Mouse (Mus musculus) lung, postnatal 14 days (tissue): ENCODE results near the gene Gm13030.
"Not testable (repeated sequence)": the region's sequence is repeated elsewhere in the genome, so short reads cannot be mapped to it uniquely, and the experiment has no call there.

Experiments used
- DNase-seq: peaks from one replicate; pipeline ENCODE4 v3.0.0; 2021

Gene Gm13030

DNA sequence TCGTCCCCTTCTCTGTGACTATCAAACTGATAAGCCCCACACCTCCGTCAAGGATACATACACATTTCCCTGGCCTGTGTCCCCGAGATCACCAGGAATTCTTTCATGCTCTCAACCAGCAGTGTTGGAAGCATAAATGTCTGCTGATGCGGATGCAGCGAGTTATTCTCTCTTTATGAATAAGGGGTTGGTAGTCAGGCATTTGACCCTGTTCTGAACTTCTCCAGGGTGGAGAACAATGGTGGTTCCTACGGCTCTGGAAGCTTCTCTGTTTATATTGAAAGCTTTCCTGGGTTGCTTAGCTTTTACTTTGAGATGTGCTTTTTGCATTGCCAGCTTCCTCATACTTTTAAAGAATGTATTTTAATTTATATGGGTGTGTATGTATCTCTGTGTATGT is at the start of gene Gm13030:
Gene Gm13030 (minus strand): TSS at position 101 of the 400 bp plus-strand sequence.
- no peak for DNase-seq

DNA sequence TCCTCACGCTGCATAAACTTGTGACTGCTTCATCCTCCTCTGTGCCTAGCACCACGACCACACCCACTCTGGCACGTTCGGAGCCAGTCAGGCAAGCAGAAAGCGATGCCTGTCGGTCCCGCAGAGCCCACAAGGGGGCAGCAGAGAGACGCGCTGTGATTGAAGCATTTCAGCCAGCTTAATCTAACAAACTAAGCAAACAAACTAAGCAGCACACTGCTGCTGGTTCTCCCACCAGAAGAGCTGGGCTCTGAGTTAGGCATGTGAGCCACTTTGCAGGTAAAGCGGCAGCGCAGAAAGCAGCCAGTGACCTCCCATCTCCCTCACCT is 48.3 kb upstream of the Gm13030 start:
- peak; percentile 98 for DNase-seq

DNA sequence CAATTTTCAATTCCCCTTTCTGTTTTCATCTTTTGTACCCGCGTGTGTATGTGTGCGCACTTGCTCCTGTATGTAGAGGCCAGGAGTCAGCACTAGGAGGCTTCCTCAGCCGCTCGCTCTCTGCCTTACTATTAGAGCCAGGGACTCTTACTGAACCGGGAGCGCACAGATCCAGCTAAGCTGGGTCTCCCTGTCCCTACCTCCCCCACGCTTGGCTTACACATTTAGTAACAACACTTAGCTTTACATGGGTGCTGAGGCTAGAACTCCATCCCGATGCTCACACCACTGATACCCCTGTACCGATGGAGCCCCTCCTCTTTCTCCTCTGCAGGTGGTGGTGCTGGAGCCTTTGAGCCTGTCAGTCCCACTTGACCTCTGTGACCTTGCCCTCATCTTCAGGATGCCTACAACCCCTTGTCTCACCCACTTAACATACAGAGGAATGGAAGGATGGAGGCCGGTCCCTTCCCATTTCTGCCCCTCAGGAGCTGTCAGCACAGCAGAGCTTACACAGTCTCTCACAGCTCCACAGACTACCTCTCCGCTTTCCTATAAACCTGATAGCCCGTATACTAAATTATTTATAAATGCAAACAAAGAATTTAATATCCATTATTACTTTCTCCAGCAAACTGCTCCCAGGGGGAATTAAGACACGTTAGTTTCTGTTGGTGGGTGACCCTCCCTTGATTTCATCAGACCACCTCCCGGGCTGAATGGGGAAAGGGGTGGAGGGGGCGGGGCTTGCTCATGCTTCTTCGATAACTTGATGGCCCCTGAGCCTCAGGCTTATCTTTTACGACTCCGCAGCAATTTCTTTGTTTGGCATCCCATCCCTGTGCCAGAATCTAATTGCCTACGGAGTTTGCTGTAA is 47.7 kb upstream of the Gm13030 start:
- DNase-seq, result no peak

DNA sequence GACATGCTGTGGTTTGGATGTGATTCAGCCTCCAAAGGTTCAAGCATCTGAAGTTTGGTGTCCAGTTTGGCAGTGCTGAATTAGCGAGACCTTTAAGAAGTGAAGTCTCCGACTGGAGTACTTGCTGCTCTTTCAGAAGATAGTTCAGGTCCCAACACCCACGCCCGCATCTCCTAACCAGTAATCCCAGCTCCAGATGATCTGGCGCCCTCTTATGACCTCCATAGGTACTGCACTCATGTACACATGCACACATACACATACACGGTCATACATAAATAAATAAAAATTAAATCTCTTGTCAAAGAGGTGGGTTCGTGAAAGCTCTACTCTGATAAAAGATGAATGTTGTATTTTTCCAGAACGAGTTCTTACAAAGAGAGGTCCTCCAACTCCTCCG is 43.5 kb upstream of the Gm13030 start:
- no peak for DNase-seq

DNA sequence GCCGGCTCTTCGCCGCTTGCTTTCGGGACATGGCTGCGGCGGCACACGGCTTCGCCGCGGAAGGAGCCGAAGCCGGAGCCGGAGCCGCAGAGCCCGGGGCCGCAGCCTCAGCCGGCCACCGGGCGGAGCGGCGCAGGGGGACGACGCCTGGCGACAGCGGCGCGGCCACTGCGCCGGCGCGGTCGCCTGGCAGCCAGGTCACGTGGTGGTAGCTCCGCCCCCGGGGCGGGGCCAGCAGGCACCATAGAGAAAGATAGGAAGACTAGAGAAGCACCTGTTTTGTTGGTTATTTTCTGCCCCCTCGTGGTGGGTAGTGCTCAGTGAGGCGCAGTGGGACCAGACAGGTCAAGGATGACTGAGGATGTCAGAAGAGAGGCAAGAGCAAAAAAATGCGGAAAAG is 40.0 kb upstream of the Gm13030 start, which contains the start of gene Otud3:
Gene Otud3 (minus strand): TSS at position 149 of the 400 bp plus-strand sequence.
- DNase-seq, result peak; percentile 95

DNA sequence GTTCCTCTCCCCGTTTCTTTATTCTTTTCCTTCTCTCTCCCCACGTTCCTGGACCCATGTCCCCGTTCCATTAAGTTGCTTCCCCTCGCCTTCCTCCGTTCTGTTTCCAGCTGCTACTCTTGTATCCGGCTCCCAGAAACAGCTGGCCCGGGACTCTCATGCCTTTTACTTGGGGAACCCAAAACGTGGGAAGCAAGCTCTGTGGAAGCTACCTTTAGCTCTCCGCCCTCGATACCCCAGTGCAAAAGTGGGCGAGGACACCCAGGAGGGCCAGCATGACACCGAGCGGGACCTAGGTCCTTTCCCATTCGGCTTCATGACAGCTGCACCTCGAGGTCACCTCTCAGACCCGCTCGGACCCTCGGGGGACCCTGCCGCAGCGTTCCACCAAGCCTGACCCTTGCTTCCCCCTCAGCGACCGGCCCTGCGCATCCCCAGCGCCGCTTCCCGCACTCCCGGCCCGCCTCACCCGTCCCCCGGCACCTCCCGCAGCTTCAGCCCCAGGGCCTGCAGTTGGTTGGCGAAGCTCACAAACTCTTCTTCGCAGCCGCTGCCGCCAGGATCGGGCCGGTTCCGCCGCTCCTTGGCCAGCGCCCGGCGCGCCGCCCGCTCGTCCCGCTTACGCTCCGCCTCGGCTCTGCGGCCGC is 39.5 kb upstream of the Gm13030 start:
- peak; percentile 39 for DNase-seq

DNA sequence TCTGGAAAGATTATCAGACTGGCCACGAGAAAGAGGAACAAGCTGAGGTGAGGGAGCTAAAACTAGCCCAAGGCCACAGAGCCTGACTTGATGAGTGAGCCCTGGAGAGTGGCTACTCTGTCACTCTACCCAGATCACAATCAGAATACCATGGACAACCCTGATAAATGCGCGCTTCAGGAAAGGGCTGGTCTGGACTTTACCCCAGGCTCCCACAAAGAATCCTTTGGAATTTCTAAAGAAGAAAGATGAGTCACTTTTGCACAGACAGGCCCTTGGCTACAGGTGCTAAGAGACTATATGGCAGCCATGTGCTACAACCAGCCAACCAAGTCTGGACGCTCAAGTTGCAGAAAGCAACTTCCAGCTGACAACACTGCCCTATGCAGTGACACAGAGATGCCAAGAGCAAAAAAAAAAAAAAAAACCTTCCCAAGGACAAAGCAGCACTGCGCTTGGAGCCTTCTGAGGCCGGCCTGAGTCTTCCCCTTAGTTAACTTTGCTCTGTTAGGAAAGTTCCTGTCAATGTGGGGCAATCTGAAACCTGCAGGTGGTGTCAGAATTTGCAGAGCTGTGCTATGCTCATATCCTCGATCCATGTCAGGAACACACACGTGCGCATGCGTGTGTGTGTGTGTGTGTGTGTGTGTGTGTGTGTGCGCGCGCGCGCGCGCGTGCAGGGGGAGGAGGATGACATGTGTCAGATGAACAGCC is 32.0 kb upstream of the Gm13030 start:
- DNase-seq, result no peak

DNA sequence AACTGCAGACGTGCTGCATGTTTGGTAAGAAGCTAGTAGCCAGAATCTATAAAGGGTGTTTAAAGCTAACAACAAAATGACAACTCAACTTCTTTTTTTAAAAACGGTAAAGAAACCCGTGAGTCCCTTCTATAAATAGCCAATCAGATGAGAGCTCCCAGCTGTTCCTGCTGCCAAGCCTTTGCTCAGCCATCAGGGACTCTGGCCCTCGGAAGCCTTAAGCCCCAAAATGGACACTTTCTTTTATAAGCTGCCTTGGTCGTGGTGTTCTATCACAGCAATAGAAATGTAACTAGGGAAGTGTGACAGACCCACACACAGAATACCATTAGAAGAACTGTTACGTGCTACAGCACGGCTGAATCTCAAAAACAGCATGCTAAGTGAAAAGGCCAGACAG is 25.6 kb upstream of the Gm13030 start:
- DNase-seq, result no peak

DNA sequence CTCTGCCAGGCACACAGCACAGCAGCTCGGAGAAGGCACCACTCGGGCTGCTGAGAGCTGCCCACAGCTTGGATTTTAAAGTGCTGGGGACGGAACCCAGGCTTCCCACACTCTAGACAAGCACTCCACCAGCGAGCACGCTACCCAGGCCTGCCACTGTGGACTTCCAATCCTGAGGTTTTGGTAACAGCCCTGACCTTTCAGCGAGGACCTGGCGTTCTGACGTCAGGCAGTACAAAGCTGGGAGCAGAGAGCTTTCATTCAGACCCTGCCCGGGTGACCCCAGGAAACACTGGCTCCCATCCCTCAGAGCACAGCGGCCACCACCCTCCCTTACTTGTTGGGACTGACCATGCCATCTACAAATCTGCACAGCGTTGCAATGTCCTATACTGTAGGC is 20.0 kb upstream of the Gm13030 start:
- not testable (repeated sequence) for DNase-seq

DNA sequence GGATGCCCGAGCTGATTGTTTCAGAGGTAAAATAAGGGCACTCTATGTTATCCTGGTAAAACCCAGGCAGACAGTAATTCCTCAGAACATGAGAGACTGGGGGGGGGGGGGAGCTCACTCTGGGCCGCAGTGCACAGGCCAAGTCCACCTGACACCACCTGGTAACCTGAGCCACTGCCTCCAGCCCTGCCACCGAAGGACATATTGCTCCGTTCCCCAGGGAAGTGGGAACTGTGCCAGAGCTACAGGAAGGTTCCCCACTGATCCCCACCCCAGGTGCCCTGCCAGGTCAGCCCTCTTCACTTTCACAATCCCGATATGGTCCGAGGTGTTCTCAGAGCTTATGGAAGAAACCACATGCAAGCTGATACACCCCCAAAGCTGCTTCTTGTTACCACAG is 18.9 kb upstream of the Gm13030 start:
- peak; percentile 16 for DNase-seq

DNA sequence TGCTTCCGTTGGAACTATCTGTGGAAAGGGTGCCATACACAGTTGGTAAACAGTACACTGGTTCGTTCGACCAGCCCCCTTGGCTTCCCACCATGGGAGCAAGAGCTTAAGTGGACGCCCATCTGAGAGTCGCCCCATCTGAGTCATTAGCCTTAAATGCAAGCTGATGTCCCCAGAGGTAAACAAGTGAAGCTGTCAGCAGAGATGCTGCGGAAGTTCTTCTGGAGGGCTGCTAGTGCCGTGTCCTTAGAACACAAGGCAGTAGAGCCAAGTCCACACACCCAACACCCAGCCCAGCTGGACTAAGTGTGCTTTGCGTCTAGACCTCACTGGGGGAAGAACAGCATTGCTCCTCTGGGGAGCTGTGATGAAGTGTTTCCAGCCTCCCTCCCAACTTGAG is 15.9 kb upstream of the Gm13030 start:
- peak; percentile 14 for DNase-seq

DNA sequence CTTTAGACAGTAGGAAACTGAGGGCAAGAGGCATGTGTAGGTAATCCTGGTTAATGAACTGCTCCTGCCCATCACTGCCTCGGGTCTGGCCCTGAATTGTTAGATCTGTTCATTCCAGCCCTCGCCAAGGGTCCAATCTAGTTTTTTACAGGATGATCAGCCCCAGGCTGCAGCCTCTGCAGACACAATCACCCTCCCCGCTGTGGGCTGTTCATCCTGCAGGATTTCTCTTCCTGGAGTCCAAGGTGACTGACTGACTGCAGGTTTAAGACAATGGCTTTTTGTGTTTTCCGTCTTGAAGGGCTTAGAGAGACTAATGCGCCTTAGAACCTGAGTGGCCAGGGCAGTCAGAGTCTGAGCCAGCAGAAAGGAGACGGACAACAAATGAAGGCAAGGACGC is 15.4 kb upstream of the Gm13030 start:
- DNase-seq, result no peak

DNA sequence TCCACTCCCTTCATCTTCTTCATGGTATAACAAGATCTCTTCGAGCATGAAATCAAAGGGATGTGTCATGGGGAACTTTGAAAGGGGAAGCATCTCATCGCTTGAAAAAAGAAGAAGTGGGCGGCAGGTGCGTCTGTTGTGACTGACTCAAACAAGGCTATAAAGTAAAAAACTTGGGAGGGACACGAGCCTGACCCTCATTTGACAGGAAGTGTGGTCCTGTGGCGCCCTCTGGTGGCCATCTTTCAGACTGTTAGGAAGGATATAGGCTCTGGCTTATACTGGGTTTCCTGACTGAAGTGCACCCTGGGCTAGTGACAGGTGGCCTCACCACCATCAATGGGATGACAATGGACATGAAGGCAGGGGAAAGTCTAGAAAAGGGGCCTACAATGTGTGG is 10.5 kb upstream of the Gm13030 start:
- DNase-seq, result peak; percentile 93

DNA sequence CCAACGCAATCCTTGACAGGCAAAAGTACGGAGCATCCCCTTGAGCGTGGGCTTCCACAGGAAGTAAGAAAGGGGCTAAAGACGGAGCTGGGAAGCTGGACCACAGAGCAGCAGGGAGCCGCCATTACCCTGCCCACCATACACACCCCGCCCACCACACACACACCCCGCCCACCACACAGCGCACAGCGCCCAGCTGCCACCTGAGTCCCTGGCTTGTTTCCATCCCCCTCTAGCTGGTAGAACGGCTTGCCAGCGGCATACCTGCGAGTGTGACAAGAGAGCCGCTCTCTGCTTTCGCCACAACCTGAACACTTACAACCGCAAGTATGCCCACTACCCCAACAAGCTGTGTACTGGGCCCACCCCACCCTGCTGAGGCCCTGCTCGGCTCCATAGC is 8.4 kb upstream of the Gm13030 start:
- no peak for DNase-seq

DNA sequence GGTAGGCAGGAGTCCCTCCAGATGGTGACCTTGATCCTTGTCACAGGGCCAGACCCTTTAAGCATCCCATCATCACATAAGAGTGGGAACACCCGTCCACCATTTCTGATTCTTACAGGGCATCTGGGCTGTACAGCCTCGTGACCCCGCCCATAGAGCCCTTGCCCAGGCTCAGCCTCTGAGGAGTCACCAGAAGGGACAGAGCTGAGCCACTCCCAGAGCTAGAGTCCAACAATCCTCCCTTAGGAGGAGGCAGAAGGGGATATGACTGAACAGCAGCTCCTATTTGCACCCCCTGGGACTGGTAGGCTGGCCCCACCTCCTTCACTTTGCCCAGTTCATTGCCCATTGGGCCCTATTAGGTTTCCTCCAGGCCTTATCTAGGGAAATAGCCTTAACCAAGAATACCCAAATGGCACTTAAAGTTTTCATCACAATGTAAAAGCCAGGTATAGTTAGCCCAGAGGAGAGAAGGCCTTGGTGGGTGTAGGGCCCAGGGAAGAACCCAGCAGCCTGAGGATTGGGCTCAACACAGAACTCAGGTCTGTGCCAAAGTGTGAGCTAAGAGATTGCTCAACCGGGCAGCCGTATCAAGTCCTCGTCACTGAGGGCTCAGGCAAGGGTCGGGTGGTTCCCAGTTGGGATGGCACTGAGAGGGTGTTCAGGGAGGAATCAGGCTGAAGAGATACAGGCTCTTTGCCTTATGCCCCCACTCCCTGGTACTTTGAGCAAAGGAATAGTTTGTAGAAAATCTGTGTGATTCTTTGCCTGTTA is 7.2 kb upstream of the Gm13030 start:
- DNase-seq, result no peak

DNA sequence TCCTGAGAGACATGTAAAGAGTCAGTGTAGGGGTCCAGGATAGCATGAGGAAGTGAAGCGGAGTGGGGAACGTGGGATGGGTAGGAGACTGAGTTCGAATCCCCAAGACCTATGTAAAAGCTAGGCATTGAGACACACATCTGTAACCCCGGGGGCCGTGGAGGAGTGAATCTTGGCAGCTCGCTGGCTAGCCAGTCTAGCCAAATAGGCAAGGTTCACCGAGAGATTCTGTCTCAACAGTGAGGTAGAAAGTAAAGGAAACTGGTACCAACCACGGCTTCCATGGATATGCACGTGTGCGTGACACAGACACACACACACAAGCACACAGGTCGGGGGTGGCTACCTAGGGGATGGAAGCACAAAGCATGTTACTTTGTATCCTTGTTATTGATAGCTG is 6.0 kb upstream of the Gm13030 start:
- DNase-seq, result no peak

DNA sequence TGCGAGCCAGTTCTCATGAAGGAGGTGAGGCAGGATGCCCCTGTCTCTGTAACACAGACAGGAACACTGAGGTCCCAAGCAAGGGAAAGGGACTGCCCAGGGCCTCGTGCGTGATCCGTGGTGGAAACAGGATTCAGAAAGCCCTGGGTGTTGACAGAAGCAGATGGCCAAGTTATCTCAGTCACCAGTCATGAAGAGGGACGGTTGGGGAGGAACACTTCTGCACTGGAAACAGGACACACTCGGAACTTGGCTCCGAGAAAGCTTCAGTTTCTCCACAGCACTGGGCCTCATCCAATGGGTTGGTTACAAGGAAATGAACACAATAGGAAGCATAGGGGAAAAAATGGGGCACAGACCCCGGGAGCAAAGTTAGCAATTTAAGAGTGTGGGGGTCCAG is 5.0 kb upstream of the Gm13030 start:
- DNase-seq, result peak; percentile 37

DNA sequence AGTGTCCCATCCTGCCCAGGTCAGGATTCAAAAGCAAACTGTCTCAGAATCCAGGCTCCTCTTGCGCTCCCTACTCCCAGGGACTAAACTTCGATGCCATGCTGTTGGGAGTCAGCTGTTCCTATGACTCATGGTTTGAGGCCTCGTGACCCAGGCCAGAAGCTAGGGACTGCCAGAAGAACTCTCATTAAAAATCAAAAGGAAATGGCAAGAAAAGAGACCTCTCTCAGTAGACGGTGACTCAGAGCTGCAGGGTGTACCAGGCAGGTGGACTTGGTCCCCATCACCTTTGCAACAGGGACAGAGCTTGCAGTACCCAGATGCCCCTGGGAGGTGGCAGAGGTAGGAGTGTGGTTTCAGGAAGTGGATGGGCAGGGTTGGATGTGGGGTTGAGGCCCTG is 4.0 kb upstream of the Gm13030 start, which contains the start of gene Pla2g2e:
Gene Pla2g2e (plus strand): TSS at position 212 of the 400 bp plus-strand sequence.
- no peak for DNase-seq

DNA sequence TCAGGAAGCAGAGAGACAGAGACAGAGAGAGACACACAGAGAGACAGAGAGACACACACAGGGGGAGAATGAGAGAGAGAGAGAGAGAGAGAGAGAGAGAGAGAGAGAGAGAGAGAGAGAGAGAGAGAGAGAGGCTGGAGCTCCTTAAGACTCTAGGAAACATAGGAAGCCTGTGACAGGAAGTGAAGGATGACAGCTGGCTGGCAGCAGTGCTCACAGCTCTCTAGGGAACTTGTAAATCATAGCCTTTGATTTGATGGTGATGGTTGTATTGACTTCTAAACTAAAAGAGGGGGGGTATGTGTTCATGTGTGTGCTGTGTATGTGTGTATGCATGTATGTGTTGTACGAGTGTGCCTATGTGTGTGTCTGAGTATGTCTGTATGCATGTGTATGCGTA is 2.2 kb upstream of the Gm13030 start:
- no peak for DNase-seq

DNA sequence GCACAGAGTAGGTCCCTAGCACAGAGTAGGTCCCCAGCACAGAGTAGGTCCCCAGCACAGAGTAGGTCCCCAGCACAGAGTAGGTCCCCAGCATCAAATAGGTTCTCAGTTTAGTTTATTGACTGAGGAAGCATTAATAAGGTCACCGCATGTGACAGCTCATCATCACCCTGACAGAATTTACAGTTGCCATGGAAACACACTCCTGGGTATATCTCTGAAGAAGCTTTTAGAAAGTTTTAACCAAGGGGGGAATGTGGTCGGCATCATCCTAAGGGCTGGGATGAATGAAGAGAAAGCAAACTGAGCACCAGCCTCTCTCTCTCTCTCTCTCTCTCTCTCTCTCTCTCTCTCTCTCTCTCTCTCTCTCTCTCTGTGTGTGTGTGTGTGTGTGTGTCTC is 1.5 kb upstream of the Gm13030 start:
- not testable (repeated sequence) for DNase-seq

DNA sequence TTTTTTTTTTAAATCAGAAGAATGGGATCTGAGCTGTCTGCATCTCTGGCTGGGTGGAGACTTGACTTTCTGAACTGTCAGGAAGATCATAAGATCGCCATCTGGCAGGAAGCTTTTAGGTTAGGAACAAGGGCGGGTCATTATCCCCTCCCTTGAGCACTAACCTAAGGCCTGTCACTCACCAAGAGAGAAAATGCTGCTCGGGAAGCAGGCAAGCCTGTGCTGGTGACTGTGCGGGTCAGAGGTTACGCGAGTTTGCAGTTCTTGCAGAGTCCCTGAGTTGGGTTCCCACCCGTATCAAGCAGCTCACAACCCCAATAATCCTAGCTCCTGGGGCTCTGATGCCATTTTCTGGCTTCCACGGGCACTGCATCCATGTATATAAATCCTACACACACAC is 5.1 kb downstream of the Gm13030 start:
- DNase-seq, result no peak

DNA sequence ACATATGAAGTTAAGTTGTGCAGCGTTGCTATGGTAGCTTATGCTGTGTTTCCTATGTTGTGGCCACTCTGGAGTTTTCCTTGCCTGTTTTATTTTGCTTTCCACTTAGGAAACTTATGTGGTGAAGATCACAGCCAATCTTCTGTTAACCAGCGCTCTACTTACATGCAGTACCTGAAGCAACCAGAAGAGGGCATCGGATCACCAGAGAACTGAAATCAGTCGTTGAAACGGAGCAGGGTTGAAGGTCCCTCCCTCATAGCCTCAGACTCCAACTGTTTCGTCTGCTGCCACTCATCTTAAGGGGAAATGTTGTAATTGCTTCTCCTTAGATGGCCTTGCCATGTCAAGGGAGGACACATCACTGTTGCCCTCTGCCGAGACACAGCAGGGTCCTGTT is 7.4 kb downstream of the Gm13030 start:
- peak; percentile 86 for DNase-seq

DNA sequence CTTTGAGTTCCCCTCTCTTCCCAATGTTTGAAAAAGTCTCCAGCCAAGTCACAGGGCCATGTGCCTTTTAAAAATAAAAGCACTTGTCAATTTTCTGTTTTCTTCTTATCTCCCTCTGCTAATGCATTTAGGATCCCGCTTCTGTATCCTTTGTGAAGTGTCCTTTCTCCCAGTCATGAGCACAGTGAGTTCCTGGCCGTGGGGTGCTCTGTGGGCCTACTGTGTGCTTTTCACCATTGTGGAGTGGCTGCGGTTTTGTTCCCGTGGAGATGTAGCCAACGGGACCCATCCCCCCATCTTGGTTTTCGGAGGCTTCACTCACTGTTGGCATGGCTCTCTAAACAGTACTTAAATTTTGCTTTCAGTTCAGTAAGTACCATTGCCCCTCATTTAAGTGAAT is 7.8 kb downstream of the Gm13030 start:
- DNase-seq, result no peak
